Mouse (Mus musculus) CD4-positive helper T cell, adult 2 months (primary cell): ENCODE measurements around the gene St6galnac1.
"Not testable (repeated sequence)": the region's sequence is repeated elsewhere in the genome, so short reads cannot be mapped to it uniquely, and the experiment has no call there.

ENCODE experiments used
- DNase-seq: peaks from one replicate; pipeline ENCODE4 v3.0.0-alpha.2; 2012; ENCODE audit warnings: low read depth, missing footprints, low spot score

St6galnac1 gene

DNA sequence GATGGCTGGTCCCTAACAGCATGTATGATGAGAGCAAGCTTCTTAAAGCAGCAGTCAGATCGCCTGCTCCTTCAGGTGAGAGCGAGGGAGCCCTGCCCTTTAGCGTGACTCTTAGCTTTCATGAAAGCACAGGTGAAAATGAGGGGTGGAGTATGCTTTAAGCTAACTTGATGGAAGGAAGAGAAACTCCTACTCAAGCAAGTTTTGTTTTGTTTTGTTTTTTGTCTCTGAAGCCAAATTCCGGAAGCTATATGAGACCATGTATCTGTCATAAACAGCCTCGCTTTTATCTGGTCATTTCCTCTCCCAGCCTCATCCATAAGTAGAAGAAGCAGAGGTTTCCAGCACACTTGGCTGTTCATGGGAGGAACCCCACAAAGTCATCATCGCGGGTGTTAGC is at the start of gene St6galnac1:
TSS of gene St6galnac1 (minus strand) at position 101 of the 400 bp plus-strand sequence.
- DNase-seq, result no peak

DNA sequence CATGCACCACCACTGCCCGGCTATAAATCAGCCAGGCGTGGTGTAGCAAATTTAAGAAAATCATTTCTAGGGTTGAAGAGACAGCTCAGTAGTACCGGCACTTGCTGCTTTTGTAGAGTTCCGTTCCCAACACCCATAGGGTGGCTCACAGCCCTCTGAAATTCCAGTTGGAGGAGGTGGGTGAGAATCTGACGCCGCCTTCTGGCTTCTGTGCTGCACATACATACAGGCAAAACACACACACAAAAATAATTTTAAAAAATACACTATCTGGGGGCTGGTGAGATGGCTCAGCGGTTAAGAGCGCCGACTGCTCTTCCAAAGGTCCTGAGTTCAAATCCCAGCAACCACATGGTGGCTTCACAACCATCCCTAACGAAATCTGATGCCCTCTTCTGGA is 48.6 kb upstream of the St6galnac1 start:
- DNase-seq, result not testable (repeated sequence)

DNA sequence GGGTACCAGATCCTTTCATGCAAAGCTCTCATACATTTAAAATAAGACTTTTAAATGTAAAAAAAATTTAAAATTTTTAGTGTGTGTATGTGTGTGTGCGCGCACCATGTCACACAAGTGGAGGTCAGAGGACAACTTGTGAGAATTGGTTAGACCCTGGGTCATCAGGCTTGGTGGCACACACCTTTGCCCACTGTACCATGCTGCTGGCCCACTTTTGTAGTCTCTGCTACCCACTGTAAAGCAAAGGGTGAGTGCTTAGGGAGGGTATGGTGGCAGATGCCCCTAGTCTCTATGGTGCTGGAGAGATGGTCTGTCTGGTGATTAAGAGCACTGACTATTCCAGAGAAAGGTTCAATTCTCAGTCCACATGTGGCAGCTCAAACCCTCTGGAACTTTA is 47.9 kb upstream of the St6galnac1 start:
- DNase-seq, result no peak

DNA sequence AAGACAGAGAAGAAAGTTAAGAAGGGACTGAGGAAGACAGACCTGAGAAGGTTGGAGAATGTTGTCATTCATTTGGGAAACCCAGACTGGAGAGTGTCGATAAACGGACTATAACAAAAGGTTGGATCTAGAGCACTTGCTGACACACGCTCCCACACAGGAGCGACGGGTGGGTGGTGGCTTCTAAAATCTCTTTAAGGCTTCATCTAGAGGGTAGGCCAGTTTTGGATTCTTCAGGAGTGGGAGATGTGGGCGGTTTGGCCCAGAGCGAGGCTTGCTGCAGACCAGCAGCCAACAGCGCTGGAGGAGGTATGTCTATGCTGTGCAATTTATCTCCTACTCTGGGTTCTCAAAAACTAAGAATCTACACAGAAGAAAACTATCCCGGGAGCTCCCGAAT is 47.3 kb upstream of the St6galnac1 start:
- no peak for DNase-seq

DNA sequence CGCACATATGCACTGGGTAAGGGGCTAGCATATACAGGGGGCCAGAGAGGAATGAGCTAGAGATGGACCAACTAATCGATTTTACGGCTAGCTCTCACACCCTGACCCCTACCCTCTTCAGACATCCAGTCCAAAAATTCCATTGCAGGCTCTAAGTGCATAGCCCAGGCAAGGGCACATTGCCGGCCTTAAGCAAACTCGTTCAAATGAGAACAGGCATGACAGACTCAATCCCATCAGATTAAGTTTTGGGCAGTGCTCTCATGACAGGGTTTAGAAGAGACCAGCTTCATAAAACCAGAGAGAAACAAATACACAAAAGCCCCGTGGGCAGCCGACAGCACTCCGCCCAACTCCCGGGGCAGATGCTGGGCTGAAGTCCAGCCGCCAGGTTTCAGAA is 46.9 kb upstream of the St6galnac1 start:
- DNase-seq, result no peak

DNA sequence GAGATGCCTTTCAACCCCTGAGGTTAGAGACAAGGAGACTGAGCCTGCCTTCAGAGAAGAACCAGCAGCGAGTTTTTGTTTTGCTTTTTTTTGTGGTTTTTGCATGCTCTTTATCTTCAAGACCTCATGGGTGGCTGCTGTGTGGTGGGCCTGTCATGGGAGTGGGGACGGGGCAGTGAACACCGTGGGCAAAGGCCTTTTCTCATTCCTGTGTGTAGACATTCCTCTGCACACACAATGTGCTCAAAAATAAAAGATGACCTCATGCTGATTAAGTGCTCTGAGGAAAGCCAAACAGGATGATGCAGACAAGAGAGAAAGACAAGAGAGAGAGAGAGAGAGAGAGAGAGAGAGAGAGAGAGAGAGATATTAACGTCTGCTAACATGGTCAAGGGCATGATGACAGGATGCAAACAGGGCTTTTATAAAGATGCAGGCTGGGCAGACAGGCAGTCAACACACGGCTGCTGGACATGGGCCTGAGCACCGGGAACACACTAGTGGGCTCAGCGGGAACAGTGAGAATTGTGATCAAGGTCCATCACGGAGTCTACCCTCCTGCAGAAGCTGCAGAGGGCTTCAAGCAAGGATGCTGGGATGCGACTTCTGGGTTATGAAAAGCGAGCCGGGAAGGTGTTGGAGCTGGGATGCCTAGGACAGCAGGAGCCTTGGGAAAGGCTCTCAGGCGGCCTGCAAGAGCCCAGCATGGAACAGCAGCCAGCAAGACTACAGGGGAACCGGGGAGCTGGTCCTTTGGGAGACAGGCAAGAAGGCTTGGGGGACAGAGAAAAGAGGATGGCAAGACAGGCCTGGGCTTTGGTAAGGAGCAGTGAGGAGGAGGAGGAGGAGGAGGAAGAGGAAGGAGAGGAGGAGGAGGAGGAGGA is 46.0 kb upstream of the St6galnac1 start:
- no peak for DNase-seq

DNA sequence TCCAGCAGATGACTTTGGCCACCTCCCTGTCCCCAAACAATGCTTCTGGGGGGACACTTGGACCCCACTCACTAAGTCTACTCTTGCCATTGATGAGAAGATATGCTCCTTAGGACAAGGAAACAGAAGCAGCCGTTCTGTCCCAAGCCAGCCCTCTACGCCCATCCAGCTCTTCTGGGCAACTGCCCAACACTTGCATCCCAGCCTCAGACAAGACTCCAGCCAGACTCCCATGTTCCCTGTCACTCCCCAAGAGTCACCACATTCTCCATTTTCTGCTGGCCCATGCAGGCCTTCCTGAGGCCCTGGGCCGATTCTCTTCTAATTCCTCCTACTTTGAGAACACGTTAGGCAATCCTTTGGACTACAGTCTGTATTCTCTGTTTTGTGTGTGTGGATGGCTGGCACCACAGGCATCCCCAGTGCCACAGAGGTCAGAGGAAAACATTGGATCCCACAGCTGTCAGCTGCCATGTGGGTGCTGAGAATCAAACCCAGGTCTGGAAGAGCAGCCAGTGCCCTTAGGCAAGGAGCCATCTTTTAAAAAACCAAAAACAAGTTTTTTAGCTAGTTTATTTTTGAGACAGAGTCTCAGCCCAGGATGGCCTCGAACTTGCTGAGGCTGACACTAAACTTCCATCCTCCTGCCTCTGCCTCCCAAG is 44.8 kb upstream of the St6galnac1 start:
- no peak for DNase-seq

DNA sequence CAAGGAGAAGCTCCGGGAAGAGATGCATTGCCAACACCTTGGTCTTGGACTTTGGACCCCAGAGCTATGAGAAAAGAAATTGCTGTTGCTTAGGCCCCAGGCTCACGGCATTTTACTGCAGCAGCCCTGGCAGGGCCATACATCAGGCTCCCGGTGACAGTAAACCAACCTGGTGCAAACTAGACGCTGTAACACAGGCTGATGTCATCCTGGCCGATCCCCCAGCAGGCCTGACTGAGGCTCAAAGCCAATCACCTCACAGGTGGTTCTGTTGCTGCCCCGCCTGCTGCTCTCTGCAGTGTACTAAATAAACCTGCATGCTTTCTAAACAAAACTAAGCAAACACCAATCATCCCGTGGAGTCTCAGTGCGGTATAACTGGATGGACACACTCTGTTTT is 43.4 kb upstream of the St6galnac1 start:
- DNase-seq, result no peak

DNA sequence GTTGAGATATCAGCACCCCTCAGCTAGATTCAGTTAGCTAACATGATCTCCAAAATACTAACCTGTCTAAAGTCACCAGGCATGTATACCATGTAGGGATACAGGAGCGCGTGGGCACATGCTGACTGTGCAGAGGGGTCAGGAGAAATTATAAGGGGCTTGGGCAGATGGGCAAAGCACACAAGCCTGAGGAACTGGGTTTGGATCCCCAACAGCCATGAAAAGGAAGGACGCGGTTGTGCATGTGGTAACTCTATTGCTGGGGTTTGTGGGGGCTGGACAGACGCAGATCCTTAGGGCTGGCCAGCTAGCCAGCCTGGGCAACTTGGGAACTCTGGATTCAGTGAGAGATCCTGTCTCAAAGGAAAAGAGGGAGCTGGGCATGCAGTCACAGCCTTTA is 42.3 kb upstream of the St6galnac1 start:
- DNase-seq, result no peak

DNA sequence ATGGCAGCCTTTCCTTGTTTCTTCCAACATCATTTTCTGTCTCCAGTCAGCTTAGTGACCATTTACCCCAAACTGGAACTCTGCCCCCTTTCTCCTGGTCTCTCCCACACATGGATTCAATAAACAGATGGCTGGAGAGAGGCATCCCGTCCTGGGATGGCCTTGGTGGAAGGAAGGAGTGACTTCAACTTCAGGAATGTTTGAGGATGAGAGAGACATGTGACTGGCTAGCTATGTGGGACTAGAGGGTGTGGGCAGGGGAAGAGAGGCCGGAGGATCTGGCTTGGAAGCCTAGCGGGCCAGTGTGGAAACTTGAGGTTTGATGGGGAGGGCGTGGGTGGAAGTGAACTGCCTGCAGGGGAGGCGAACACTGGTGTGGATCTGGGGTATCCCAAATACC is 41.5 kb upstream of the St6galnac1 start:
- no peak for DNase-seq

DNA sequence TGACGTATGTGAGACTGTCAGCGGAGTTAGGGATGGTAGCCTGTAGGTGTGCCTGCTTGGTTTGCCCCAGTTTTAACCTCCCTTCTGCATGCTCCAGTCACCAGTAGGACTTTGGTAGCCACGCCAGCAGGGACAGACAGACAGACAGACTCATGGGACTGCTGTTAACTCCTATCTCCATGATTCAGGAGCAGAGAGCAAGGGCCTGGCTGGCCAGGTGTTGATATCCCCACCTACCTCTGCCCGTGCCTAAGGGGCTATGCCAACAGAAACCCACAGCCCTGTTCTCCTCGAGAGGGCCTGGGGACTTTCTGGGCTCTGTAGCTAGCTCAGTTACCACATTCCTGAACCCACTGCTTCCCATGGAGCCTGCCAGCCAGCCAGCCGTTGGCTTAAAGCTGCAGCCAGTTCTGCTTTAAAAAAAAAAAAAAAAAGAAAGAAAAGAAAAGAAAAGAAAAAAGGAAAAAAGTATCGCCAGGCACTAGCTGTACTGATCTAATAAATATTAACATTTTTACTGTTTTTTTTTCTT is 39.6 kb upstream of the St6galnac1 start:
- DNase-seq, result no peak

DNA sequence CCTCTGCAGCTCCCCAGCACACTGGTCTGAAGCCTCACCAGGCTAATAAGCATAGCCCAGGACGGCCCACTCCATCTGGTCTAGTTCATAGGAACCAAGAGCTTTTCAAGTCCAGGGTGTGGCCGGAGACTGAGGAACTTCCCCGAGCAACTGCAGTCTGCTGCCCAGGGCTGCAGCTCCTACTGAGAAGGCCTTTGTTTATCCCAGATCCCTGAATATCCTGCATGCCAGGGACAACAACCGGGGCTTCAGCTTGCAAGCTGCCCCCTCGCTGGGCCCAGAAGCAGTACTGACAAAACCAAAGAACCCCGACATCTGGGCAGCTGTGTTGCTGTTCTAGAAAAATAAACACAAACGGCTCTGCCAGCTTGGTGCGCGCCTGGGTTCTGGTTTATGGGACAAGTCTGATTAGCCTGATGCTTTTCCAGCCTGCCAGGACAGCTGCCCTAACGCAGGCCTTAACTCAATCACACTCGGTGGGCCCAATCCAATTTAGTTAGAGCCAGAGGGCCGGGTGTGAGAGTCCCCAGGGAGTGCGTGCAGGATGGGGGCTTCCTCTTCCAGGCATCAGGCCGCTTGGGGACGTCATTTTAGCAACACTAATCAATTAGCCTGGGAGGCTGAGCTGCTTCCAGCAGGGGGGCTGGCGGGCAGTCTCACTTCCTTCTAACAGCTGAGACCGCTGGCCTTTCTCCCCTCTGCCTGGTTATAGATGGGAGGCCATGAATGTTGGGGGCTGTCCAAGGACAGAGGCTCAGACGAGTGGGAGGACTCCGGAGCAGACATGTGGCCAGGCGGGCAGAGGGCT is 39.0 kb upstream of the St6galnac1 start:
- DNase-seq, result no peak

DNA sequence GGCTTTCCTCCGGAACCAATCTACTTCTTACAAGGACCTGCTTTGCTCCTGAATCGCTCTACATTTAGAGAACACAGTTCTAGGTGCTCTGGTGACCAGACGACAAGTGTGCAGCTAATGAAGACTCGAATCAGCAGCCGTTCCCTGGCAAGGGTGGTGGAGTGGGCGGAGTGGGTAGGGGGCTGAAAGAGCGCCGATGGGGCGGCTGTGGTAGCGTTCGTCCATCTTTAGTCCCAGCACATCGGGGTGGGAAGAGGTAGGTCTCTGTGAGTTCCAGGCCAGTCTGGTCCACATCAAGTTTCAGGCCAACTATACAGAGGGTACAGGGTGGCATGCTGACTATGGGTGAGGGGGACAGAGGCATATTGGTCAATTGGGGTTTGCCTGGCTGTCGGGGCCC is 38.3 kb upstream of the St6galnac1 start:
- no peak for DNase-seq

DNA sequence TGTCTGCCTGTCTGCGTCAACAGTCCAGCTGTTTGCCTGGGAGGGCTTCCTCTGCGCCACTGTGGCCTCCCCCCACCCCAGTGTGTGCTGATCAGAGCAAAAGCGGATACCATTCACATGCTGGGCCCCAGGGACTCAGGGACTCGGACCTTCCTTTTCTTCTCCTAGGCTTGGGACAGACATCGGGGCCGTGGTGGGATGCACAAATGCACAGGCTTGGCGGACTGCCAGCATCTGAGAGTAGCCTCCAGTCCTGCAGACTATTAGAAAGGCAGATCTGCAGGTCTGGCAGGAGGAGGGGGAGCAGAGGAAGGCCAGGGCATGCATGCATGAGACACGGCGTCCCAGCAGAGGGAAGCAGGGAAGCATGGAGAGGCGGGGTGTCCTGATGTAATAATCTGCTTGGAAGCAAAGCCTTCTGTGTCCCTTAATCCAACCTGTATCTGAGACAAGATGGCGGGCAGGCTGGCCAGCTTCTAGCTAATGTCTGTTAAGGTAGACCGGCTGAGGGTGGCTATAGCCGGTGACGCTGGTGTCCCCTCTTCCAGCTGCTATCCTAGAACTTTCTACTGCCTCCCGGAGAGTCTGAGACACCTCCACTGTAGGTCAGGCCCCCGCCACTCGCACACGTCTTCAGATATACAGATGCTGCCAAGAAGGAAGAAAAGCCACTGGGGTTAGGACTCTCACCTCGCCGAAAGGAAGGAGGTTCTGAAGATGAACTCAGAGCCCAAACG is 37.7 kb upstream of the St6galnac1 start:
- no peak for DNase-seq

DNA sequence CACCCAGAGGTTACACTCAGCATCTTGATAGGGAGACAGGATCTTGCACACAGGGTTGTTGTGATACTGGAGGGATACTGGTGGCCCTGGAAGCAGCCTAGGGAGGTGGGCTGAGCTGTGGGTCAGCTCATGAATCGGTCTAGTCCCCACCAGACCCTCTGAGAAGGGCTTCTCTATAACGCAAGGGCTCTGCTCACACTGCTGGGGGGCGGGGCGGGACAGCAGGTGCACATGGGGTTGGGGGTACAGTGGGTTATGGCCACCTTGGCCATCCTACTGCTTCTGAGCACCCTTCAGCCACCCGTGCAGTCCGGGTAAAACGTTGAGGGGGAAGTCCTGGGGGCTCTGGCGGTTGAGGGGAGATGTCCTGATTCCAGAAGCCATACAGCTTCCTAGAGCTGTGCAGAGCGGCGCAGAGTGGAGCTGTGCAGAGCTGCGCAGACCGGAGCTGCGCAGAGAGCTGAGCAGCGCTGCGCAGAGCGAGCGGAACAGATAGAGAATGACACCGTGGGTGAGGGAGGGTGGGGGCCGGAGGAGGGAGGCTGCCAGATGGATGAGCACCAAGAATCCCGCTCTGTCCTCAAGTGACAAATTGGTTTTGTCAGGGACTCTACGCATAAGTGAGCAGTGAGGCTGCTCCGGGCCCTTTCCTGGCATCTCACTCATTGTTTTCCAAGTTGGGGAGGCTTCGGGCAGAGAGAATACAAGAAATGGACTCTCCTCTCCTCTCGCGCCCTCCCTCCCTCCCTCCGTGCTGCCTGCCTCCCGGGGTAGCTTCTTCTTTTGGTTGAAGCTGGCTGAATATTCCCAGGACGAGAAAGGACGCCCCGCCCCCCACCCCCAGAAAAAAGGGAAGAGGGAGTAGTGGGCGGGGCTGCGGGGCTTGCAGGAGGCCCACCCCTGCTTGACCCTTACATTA is 35.9 kb upstream of the St6galnac1 start:
- DNase-seq, result peak; percentile 76

DNA sequence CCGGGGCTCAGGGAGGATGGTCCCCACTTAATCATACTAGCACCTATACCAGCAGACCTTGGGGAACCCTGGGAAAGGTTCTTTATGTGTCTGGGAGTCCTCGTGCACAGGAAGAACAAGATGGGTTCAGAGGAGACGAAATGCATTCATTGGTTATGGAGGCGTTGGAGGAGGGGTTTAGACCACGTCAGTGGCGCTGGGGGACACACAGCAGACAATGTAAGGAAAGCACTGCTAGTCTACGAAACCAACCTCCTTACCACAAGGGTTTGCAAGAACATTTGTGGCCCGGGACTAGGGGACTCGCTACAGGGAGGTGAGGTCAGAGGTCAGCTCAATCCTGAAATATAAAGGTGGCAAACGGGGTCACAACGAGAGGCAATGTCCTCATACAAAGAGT is 35.2 kb upstream of the St6galnac1 start:
- no peak for DNase-seq

DNA sequence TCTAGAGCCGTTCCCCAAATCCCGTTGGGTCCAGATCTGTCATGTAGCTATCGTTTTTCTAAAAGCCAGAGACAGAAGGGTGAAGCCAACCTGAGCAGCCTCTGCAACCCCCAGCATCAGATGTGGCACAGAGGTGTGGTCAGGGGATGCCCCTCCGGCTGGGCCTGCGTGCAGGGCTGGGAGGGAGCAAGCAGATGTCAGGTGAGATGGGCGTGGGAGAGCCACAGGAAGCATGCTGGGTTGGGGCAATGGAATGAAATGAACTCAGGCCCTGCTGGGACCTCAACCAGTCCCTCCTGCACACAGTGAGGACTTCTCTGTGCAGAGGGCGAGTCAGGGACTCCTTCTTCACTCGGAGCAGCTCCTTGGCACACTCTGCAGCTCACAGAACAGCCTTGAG is 34.2 kb upstream of the St6galnac1 start:
- DNase-seq, result peak; percentile 48

DNA sequence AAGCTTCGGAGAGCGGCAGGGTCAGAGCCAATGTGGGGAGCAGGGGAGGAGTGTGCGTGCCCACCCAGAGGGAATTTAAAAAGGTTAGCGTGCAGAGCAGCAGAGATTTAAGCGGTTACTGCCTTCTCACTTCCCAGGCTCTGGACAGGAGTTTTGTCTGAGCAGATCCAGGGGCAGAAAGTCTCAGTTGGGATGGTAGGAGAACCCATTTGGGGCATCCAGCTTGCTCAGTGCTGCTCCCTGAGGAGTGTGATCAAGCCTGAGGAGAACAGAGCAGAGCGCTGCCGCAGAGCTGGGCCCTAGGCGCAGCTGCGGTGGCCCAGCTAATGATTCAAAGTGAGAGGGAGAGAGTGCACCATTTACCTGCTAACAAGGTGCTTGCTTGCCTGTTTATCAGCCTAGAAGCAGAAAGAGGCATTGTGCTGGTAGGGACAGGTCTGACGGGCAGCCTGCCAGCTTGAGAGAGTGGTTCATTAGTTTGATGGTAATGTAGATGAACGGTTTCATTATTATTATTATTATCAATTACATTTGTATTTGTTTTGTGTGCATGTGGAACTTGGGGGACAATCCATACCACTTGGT is 33.6 kb upstream of the St6galnac1 start:
- DNase-seq, result no peak

DNA sequence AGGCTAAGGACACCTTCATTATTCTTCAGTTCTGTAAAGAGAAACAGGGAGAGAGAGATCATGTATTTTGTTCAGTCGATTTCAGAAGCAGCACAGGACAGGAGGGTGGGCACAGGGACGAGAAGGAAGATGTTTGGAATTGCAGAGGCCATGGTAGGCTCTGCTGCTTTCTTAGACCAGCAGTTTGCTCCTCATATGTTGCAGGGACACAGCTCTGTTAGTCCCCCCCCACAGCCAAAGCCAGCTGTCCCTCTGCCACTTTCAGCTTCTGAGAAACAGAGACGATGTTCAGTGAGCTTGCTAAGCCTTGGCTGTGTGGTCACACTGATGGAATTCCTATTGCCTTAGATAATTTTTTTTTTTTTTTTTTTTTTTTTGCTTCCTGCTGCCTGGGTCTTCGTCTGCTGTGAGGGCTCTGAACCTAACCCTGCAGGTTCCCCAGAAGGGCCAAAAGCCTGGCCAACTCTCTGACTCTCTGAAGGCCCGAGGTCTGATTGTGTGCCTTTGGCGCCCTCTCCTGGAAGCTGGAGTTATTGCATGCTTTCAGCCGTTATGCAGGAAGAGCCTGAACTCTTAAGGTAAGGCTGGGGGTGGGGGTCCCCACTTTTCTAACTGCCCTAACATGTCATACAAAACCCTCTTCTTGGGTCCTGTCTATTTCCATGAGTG is 32.8 kb upstream of the St6galnac1 start:
- peak; percentile 71 for DNase-seq
